Mouse (Mus musculus): ENCODE measurements at regions not wholly inside any gene's neighbourhood (a gene's known extent, or its start where the extent isn't known, plus 50 kb on each side); places are given as distances from the start of the nearest gene placed in this dataset.

- H3K36me3 ChIP-seq (ENCODE audit: control insufficient read depth, insufficient read depth, low read length) = no peaks in the 10 kb centered on the region
- 63% methylated on average over 8 of the region's 8 CpGs for WGBS
- TF ChIP-seq POLR2A (IDR thresholded peaks at IDR 0.05; ENCODE audit: low read depth, low read length) (no peak), CTCF (conservative IDR thresholded peaks at IDR 0.05; ENCODE audit: insufficient read depth, insufficient read length, low read depth, low read length) (no peak)
- no peaks in the 10 kb centered on the region; the same call in 1 of the 2 replicates for H3K27me3 ChIP-seq (replicated peaks; ENCODE audit: control insufficient read depth, insufficient read depth, low read length)
- H3K4me3 ChIP-seq (ENCODE audit: insufficient read depth, low read depth, low read length) = no peak overlapping the region
- DNase-seq = peak; percentile 34
- peak overlapping the region; percentile 9; the same call in 1 of the 2 replicates for H3K27ac ChIP-seq (ENCODE audit: insufficient read depth, low read depth, low read length)
- no peaks in the 10 kb centered on the region for H3K4me1 ChIP-seq (ENCODE audit: control insufficient read depth, insufficient read depth, low read length)
These were observed 261.2 kb upstream of the Npvf start for GRCm38 (mm10) chr6:50915166-50916030.

GRCm38 (mm10) chr6:50918248-50918647 is 264.0 kb upstream of the Npvf start:
- Histone ChIP-seq H3K36me3 (ENCODE audit: control insufficient read depth, insufficient read depth, low read length) (no peaks in the 10 kb centered on the region), H3K4me3 (ENCODE audit: insufficient read depth, low read depth, low read length) (no peak overlapping the region), H3K4me1 (ENCODE audit: control insufficient read depth, insufficient read depth, low read length) (no peaks in the 10 kb centered on the region), H3K27ac (ENCODE audit: insufficient read depth, low read depth, low read length) (no peak overlapping the region), H3K27me3 (replicated peaks; ENCODE audit: control insufficient read depth, insufficient read depth, low read length) (no peaks in the 10 kb centered on the region; the same call in 1 of the 2 replicates)
- WGBS = 31% methylated on average over 3 of the region's 3 CpGs
- TF ChIP-seq CTCF (conservative IDR thresholded peaks at IDR 0.05; ENCODE audit: insufficient read depth, insufficient read length, low read depth, low read length) (no peak), POLR2A (IDR thresholded peaks at IDR 0.05; ENCODE audit: low read depth, low read length) (no peak)
- DNase-seq = no peak

- Histone ChIP-seq H3K27ac (ENCODE audit: insufficient read depth, low read depth, low read length) (no peak overlapping the region), H3K36me3 (ENCODE audit: control insufficient read depth, insufficient read depth, low read length) (no peaks in the 10 kb centered on the region), H3K4me1 (ENCODE audit: control insufficient read depth, insufficient read depth, low read length) (no peaks in the 10 kb centered on the region), H3K27me3 (replicated peaks; ENCODE audit: control insufficient read depth, insufficient read depth, low read length) (no peaks in the 10 kb centered on the region; the same call in 1 of the 2 replicates), H3K4me3 (ENCODE audit: insufficient read depth, low read depth, low read length) (no peak overlapping the region)
- 99% methylated on average over 3 of the region's 3 CpGs for WGBS
- DNase-seq = no peak
- no peak for TF ChIP-seq CTCF (conservative IDR thresholded peaks at IDR 0.05; ENCODE audit: insufficient read depth, insufficient read length, low read depth, low read length)
- TF ChIP-seq POLR2A (IDR thresholded peaks at IDR 0.05; ENCODE audit: low read depth, low read length) = no peak
These were observed 268.0 kb upstream of the Npvf start for GRCm38 (mm10) chr6:50922235-50922634.

- DNase-seq = no peak
- H3K4me1 ChIP-seq (ENCODE audit: control insufficient read depth, insufficient read depth, low read length) = no peaks in the 10 kb centered on the region
- TF ChIP-seq CTCF (conservative IDR thresholded peaks at IDR 0.05; ENCODE audit: insufficient read depth, insufficient read length, low read depth, low read length) (no peak), POLR2A (IDR thresholded peaks at IDR 0.05; ENCODE audit: low read depth, low read length) (no peak)
- H3K27me3 ChIP-seq (replicated peaks; ENCODE audit: control insufficient read depth, insufficient read depth, low read length) = no peaks in the 10 kb centered on the region; the same call in 1 of the 2 replicates
- peak overlapping the region; percentile 50; the same call in 1 of the 2 replicates for H3K27ac ChIP-seq (ENCODE audit: insufficient read depth, low read depth, low read length)
- 41% methylated on average over 5 of the region's 5 CpGs for WGBS
- H3K36me3 ChIP-seq (ENCODE audit: control insufficient read depth, insufficient read depth, low read length) = no peaks in the 10 kb centered on the region
- no peak overlapping the region for H3K4me3 ChIP-seq (ENCODE audit: insufficient read depth, low read depth, low read length)
These were observed 270.3 kb upstream of the Npvf start for GRCm38 (mm10) chr6:50924571-50924970.

DNA sequence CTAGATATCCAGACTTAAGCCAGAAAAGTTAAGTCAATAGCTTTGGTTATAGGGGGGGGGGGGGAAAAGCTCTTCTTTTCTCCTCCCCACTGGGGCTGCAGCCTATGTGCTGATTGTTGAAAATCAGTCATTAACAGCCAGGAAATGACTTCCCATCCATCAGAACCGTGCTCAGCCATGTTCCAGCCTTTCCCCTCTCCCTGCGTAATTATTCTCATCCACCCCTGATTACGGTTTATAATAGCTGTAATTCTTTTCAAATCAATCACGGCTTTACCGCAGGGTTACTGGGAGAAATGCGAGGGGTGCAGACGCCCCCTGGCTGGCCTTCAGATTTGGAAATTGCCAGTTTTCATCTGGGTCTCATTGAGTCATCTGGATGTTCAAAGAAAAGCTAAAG is 270.8 kb upstream of the Npvf start:
- H3K4me1 ChIP-seq (ENCODE audit: control insufficient read depth, insufficient read depth, low read length) = no peaks in the 10 kb centered on the region
- H3K27me3 ChIP-seq (replicated peaks; ENCODE audit: control insufficient read depth, insufficient read depth, low read length) = no peaks in the 10 kb centered on the region; the same call in 1 of the 2 replicates
- DNase-seq = no peak
- TF ChIP-seq POLR2A (IDR thresholded peaks at IDR 0.05; ENCODE audit: low read depth, low read length) (no peak), CTCF (conservative IDR thresholded peaks at IDR 0.05; ENCODE audit: insufficient read depth, insufficient read length, low read depth, low read length) (no peak)
- no peak overlapping the region for H3K27ac ChIP-seq (ENCODE audit: insufficient read depth, low read depth, low read length)
- no peaks in the 10 kb centered on the region for H3K36me3 ChIP-seq (ENCODE audit: control insufficient read depth, insufficient read depth, low read length)
- no peak overlapping the region for H3K4me3 ChIP-seq (ENCODE audit: insufficient read depth, low read depth, low read length)
- 27% methylated on average over 7 of the region's 7 CpGs for WGBS

DNA sequence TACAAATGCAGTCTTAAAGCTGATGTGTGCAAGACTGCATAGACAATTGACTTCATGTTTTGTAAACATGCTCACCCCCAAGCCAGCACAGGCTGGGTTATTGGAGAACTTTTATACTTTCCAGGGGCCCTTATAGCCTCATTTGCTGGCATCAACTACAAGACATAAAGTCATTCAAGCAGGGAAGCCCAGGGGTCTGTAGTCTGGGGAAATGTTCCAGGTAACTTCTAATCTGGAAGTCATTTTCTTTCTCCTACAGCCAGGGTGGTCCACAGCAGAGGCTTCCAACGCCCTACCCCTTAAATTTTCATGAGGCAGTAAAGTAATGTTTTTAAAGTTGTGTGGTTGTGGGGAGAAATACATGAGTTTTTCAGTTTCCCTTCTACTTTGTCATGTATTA is 272.1 kb upstream of the Npvf start:
- H3K27ac ChIP-seq (ENCODE audit: insufficient read depth, low read depth, low read length) = no peak overlapping the region
- 72% methylated on average over 1 of the region's 1 CpGs for WGBS
- H3K4me3 ChIP-seq (ENCODE audit: insufficient read depth, low read depth, low read length) = no peak overlapping the region
- no peaks in the 10 kb centered on the region for H3K27me3 ChIP-seq (replicated peaks; ENCODE audit: control insufficient read depth, insufficient read depth, low read length)
- no peaks in the 10 kb centered on the region for H3K4me1 ChIP-seq (ENCODE audit: control insufficient read depth, insufficient read depth, low read length)
- H3K36me3 ChIP-seq (ENCODE audit: control insufficient read depth, insufficient read depth, low read length) = no peaks in the 10 kb centered on the region
- TF ChIP-seq CTCF (conservative IDR thresholded peaks at IDR 0.05; ENCODE audit: insufficient read depth, insufficient read length, low read depth, low read length) (no peak), POLR2A (IDR thresholded peaks at IDR 0.05; ENCODE audit: low read depth, low read length) (no peak)
- no peak for DNase-seq

DNA sequence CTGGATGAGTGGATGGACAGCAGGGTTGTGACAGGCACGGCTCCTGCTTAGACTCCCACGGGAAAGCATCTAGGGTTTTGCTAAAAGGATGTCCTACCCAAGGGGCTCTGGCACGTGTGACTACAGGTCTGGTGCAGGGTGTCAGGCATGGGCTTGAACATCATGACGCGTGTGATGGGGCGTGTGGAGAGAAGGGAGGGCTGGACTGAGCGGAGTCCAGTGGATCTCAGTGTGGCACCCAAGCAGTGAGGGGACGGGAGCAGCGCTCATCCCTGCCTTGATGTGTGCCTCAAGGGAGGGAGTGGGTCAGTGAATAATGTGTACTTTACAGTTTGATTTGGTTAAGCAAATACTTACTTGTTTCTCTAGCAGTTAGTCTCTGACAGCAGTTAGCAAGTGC is 275.3 kb upstream of the Npvf start:
- no peak for DNase-seq
- Histone ChIP-seq H3K27ac (ENCODE audit: insufficient read depth, low read depth, low read length) (no peak overlapping the region), H3K36me3 (ENCODE audit: control insufficient read depth, insufficient read depth, low read length) (no peaks in the 10 kb centered on the region), H3K27me3 (replicated peaks; ENCODE audit: control insufficient read depth, insufficient read depth, low read length) (no peaks in the 10 kb centered on the region), H3K4me3 (ENCODE audit: insufficient read depth, low read depth, low read length) (no peak overlapping the region), H3K4me1 (ENCODE audit: control insufficient read depth, insufficient read depth, low read length) (no peaks in the 10 kb centered on the region)
- TF ChIP-seq CTCF (conservative IDR thresholded peaks at IDR 0.05; ENCODE audit: insufficient read depth, insufficient read length, low read depth, low read length) (no peak), POLR2A (IDR thresholded peaks at IDR 0.05; ENCODE audit: low read depth, low read length) (no peak)
- WGBS = 47% methylated on average over 9 of the region's 9 CpGs

Measured in kidney, adult 2 months (tissue).